12 mouse cellular contexts compared by ENCODE assay signal in genomic region chr11:102999317-102999970, GRCm38 (mm10). TPM values are rescaled to one million over a fixed set of nuclear protein-coding genes. Genes with fewer than 3 reads are reported as not detected.
DNase-seq lines count a peak whose midpoint lies in the region; ATAC-seq and TF ChIP-seq lines count a peak whose summit lies in the region.
"Had no signal": no experiment of that assay in that cellular context is flagged by ENCODE, and none has a peak within 500 bp of the region (broad histone marks: within the 10 kb centered on the region; RNA-seq: fewer than 3 reads in every experiment).

No protein-coding gene starts in this region.

- peaks cover 51% of the 10 kb centered on the region for H3K4me1 ChIP-seq in heart, embryonic 13.5 days
- peaks cover 44% of the 10 kb centered on the region for H3K4me1 ChIP-seq in megakaryocyte, embryonic 14.5 days
- H3K4me1 ChIP-seq in heart, postnatal 0 days (ENCODE audit: control insufficient read depth, insufficient read depth) = peaks cover 20% of the 10 kb centered on the region; the same call in 1 of the 2 replicates
- peaks cover 48% of the 10 kb centered on the region for H3K4me1 ChIP-seq in midbrain, embryonic 13.5 days (replicated peaks)

- H3K27me3 ChIP-seq in heart, embryonic 13.5 days (replicated peaks) = no peaks in the 10 kb centered on the region
- H3K27me3 ChIP-seq in megakaryocyte, embryonic 14.5 days (replicated peaks) = no peaks in the 10 kb centered on the region
- no peaks in the 10 kb centered on the region for H3K27me3 ChIP-seq in heart, postnatal 0 days (ENCODE audit: control insufficient read depth, insufficient read depth, low read length)
- H3K27me3 ChIP-seq in midbrain, embryonic 13.5 days = 0 out of 2 replicates have a peak, but pooled peaks cover 2% of the 10 kb centered on the region

- H3K4me3 ChIP-seq in heart, embryonic 13.5 days = no peak overlapping the region
- H3K4me3 ChIP-seq in megakaryocyte, embryonic 14.5 days (replicated peaks) = peak overlapping the region; percentile 85
- no peak overlapping the region for H3K4me3 ChIP-seq in heart, postnatal 0 days (ENCODE audit: low read depth, low read length)
- no peak overlapping the region for H3K4me3 ChIP-seq in midbrain, embryonic 13.5 days (replicated peaks)
- H3K4me3 ChIP-seq: erythroblast, embryonic 14.5 days had no signal

- WGBS in heart, embryonic 13.5 days = 67% methylated on average over 14 of the region's 14 CpGs
- 72% methylated on average over 14 of the region's 14 CpGs for WGBS in heart, postnatal 0 days
- whole genome bisulfite sequencing in midbrain, embryonic 13.5 days = 85% methylated on average over 14 of the region's 14 CpGs

- H3K27ac ChIP-seq in heart, embryonic 13.5 days (replicated peaks) = peak overlapping the region; percentile 91
- H3K27ac ChIP-seq in heart, postnatal 0 days (ENCODE audit: low read depth) = peak overlapping the region; percentile 76
- peak overlapping the region; percentile 59 for H3K27ac ChIP-seq in midbrain, embryonic 13.5 days

- H3K9ac ChIP-seq in heart, embryonic 13.5 days = peak overlapping the region; percentile 38
- H3K9ac ChIP-seq in heart, postnatal 0 days (replicated peaks; ENCODE audit: low read depth, low read length) = no peak overlapping the region
- 0 out of 2 replicates have a peak overlapping the region, but pooled peaks have one; percentile 24 for H3K9ac ChIP-seq in midbrain, embryonic 13.5 days (replicated peaks)

- no peak for TF ChIP-seq EP300 in heart, postnatal 0 days (IDR thresholded peaks at IDR 0.05; ENCODE audit: low read depth)

- H3K9me3 ChIP-seq in heart, embryonic 13.5 days = no peaks in the 10 kb centered on the region
- H3K9me3 ChIP-seq in megakaryocyte, embryonic 14.5 days = no peaks in the 10 kb centered on the region
- no peaks in the 10 kb centered on the region for H3K9me3 ChIP-seq in heart, postnatal 0 days (replicated peaks; ENCODE audit: control insufficient read depth, low read length)
- H3K9me3 ChIP-seq in midbrain, embryonic 13.5 days = no peaks in the 10 kb centered on the region

- ATAC-seq in heart, embryonic 13.5 days (ENCODE audit: extremely low read depth, insufficient number of reproducible peaks, low FRiP score, low TSS enrichment) = no peak
- ATAC-seq in megakaryocyte, adult 5-6 weeks (ENCODE audit: poor library complexity, severe bottlenecking) = no peak
- ATAC-seq in heart, postnatal 0 days (ENCODE audit: insufficient read depth, low read depth) = peak; percentile 9; the same call in 1 of the 2 replicates
- ATAC-seq in midbrain, embryonic 13.5 days = no peak

- DNase-seq in heart, adult 8-10 months (ENCODE audit: low spot score) = no peak
- peak; percentile 34 for DNase-seq in heart, postnatal 0 days (ENCODE audit: low spot score)
- no peak for DNase-seq in yolk sac, embryonic 10.5 days (ENCODE audit: low spot score)
- DNase-seq: cerebellum, postnatal 36 days; kidney, adult 2 months; lung, adult 2 months had no signal

- peaks cover 53% of the 10 kb centered on the region for H3K36me3 ChIP-seq in heart, embryonic 13.5 days
- H3K36me3 ChIP-seq in megakaryocyte, embryonic 14.5 days (replicated peaks; ENCODE audit: low read length) = peaks cover 56% of the 10 kb centered on the region
- peaks cover 8% of the 10 kb centered on the region for H3K36me3 ChIP-seq in heart, postnatal 0 days (replicated peaks; ENCODE audit: control insufficient read depth, insufficient read depth, low read length)
- H3K36me3 ChIP-seq in midbrain, embryonic 13.5 days = peaks cover 56% of the 10 kb centered on the region

- TF ChIP-seq CTCF in heart, postnatal 0 days (IDR thresholded peaks at IDR 0.05; ENCODE audit: low read depth) = no peak

- peak overlapping the region; percentile 49 for H3K4me2 ChIP-seq in heart, embryonic 13.5 days
- no peak overlapping the region for H3K4me2 ChIP-seq in heart, postnatal 0 days (ENCODE audit: low read depth, low read length)
- no peak overlapping the region for H3K4me2 ChIP-seq in midbrain, embryonic 13.5 days (replicated peaks)

RNA-seq across cellular contexts. Expression of gene Nmt1, which starts 28.5 kb away (rescaled TPM):
- polyA plus RNA-seq in heart, embryonic 13.5 days (2015; fragmentation: Nextera tagmentation; extraction: Ambion mirVana) = 39.7 and 47.3 TPM in 2 replicates
- total RNA-seq in heart, adult 8-10 months (2022) = 10 to 100 TPM; 67.2 to 74.7 (median 70.0) TPM
- polyA plus RNA-seq in megakaryocyte, embryonic 14.5 days (2012; ENCODE audit: insufficient read depth, low replicate concordance) = 5.7 and 17.6 TPM in 2 replicates
- 41.5 and 41.7 TPM in 2 replicates for total RNA-seq in megakaryocyte, adult 5-6 weeks (2015)
- total RNA-seq in megakaryocyte, adult 5-6 weeks (2017) = 35.0 and 40.9 TPM in 2 replicates
- total RNA-seq in heart, postnatal 0 days (2014; rRNA removed; ENCODE audit: low replicate concordance) = 47.6 and 63.6 TPM in 2 replicates
- polyA plus RNA-seq in heart, postnatal 0 days (2015; fragmentation: Nextera tagmentation; extraction: Ambion mirVana) = 46.6 and 50.0 TPM in 2 replicates
- 45.2 and 49.9 TPM in 2 replicates for polyA plus RNA-seq in midbrain, embryonic 13.5 days (2015; fragmentation: Nextera tagmentation; extraction: Ambion mirVana)

RNA-seq across cellular contexts. Expression of gene Dcakd, which starts 28.7 kb away (rescaled TPM):
- 95.9 and 101 TPM in 2 replicates for polyA plus RNA-seq in heart, embryonic 13.5 days (2015; fragmentation: Nextera tagmentation; extraction: Ambion mirVana)
- total RNA-seq in heart, adult 8-10 months (2022) = 10 to 100 TPM; 54.2 to 95.5 (median 77.9) TPM
- polyA plus RNA-seq in megakaryocyte, embryonic 14.5 days (2012; ENCODE audit: insufficient read depth, low replicate concordance) = 56.4 and 77.6 TPM in 2 replicates
- 20.5 and 20.7 TPM in 2 replicates for total RNA-seq in megakaryocyte, adult 5-6 weeks (2015)
- total RNA-seq in megakaryocyte, adult 5-6 weeks (2017) = 6.8 and 9.3 TPM in 2 replicates
- total RNA-seq in heart, postnatal 0 days (2014; rRNA removed; ENCODE audit: low replicate concordance) = 53.5 and 64.0 TPM in 2 replicates
- 45.2 and 50.4 TPM in 2 replicates for polyA plus RNA-seq in heart, postnatal 0 days (2015; fragmentation: Nextera tagmentation; extraction: Ambion mirVana)
- polyA plus RNA-seq in midbrain, embryonic 13.5 days (2015; fragmentation: Nextera tagmentation; extraction: Ambion mirVana) = 177 and 178 TPM in 2 replicates

RNA-seq across cellular contexts. Expression of gene C1ql1, which starts 53.0 kb away (rescaled TPM):
- 0.71 and 0.74 TPM in 2 replicates for polyA plus RNA-seq in heart, embryonic 13.5 days (2015; fragmentation: Nextera tagmentation; extraction: Ambion mirVana)
- total RNA-seq in heart, adult 8-10 months (2022) = not detected
- polyA plus RNA-seq in megakaryocyte, embryonic 14.5 days (2012; ENCODE audit: insufficient read depth, low replicate concordance) = not detected in 2 replicates
- not detected in 2 replicates for total RNA-seq in megakaryocyte, adult 5-6 weeks (2015)
- not detected in 2 replicates for total RNA-seq in megakaryocyte, adult 5-6 weeks (2017)
- total RNA-seq in heart, postnatal 0 days (2014; rRNA removed; ENCODE audit: low replicate concordance) = 1.1 TPM in 1 of 2 replicates, not detected in the other
- polyA plus RNA-seq in heart, postnatal 0 days (2015; fragmentation: Nextera tagmentation; extraction: Ambion mirVana) = 0.10 TPM in 1 of 2 replicates, not detected in the other
- polyA plus RNA-seq in midbrain, embryonic 13.5 days (2015; fragmentation: Nextera tagmentation; extraction: Ambion mirVana) = 5.7 and 8.2 TPM in 2 replicates
- total RNA-seq: gastrocnemius, adult 8-10 months had no signal
- polyA plus RNA-seq: erythroblast, embryonic 14.5 days had no signal
